Mouse (Mus musculus) ES-E14 (cell line): Measurements from ENCODE around the gene Olfr430. TPM values are rescaled to one million over a fixed set of nuclear protein-coding genes. Genes with fewer than 3 reads are reported as not detected.

Source experiments
- DNase-seq: peaks from one replicate; pipeline ENCODE4 v3.0.0-alpha.2; 2013; ENCODE audit warnings: low read depth, low spot score
- H3K27ac ChIP-seq: 2 replicates; pipeline ENCODE4 v1.5.1; 2012; ENCODE audit warnings: low read depth, mild to moderate bottlenecking, low read length, moderate library complexity, mixed read lengths; ENCODE audit not compliant: poor library complexity, insufficient read depth, severe bottlenecking
- H3K36me3 ChIP-seq: 2 replicates; pipeline ENCODE4 v1.6.1; 2012; ENCODE audit warnings: mild to moderate bottlenecking, low read length, moderate library complexity, mixed read lengths; ENCODE audit not compliant: control insufficient read depth, poor library complexity, insufficient read depth, severe bottlenecking
- H3K4me1 ChIP-seq, 2 experiments: fragments of 150-350 bp in 1 of 2; sonication (generic) in 1 of 2; 2 replicates each; pipeline ENCODE4 v1.6.1; 2012; ENCODE audit warnings: low read length in 2 of 2, mild to moderate bottlenecking in 1 of 2, mixed read lengths in 1 of 2; ENCODE audit not compliant: control insufficient read depth in 2 of 2, insufficient read depth in 2 of 2, poor library complexity in 1 of 2
- H3K4me3 ChIP-seq, 2 experiments: fragments of 150-350 bp in 1 of 2; sonication (generic) in 1 of 2; 2 replicates each; pipeline ENCODE4 v1.5.1; 2012; ENCODE audit warnings: low read length in 2 of 2, low read depth in 1 of 2, mild to moderate bottlenecking in 1 of 2, mixed read lengths in 1 of 2; ENCODE audit not compliant: insufficient read depth in 1 of 2, poor library complexity in 1 of 2, severe bottlenecking in 1 of 2
- H3K9ac ChIP-seq: 2 replicates; pipeline ENCODE4 v1.6.1; 2012; ENCODE audit warnings: low read depth, mild to moderate bottlenecking, low read length, mixed read lengths; ENCODE audit not compliant: poor library complexity, insufficient read depth, severe bottlenecking
- H3K9me3 ChIP-seq: fragments of 150-350 bp; sonication (generic); 2 replicates; pipeline ENCODE4 v1.6.1; 2012; ENCODE audit warnings: low read depth, mild to moderate bottlenecking, low read length; ENCODE audit not compliant: control insufficient read depth, insufficient read depth
- CHD2 ChIP-seq: IDR thresholded peaks from 2 replicates; pipeline ENCODE4 v1.6.1; 2014; ENCODE audit warnings: mild to moderate bottlenecking, low read depth, low read length, inconsistent platforms
- HCFC1 ChIP-seq: IDR thresholded peaks from 2 replicates; pipeline ENCODE4 v1.6.1; 2012; ENCODE audit warnings: low read length, inconsistent platforms, borderline replicate concordance; ENCODE audit not compliant: insufficient read depth
- MAFK ChIP-seq: IDR thresholded peaks from 2 replicates; pipeline ENCODE4 v1.6.1; 2014; ENCODE audit warnings: mild to moderate bottlenecking, low read depth, low read length, inconsistent platforms; ENCODE audit not compliant: insufficient read depth
- ZC3H11A ChIP-seq: IDR thresholded peaks from 2 replicates; pipeline ENCODE4 v1.6.1; 2012; ENCODE audit warnings: low read depth, mild to moderate bottlenecking, inconsistent platforms, low read length, borderline replicate concordance
- ZNF384 ChIP-seq: IDR thresholded peaks from 2 replicates; pipeline ENCODE4 v1.6.1; 2012; ENCODE audit warnings: low read depth, low read length, inconsistent platforms
- in situ Hi-C, 2 experiments: fragments of 600-800 bp; cut with MboI; formaldehyde crosslinking; loops; one replicate each; pipeline ENCODE4 v1.15.1; 2025; ENCODE audit warnings: low sequenced_read_pairs in 2 of 2, inconsistent platforms in 1 of 2; ENCODE audit not compliant: unreplicated experiment in 2 of 2
- total RNA-seq: library from RNA; depleted of rRNA; stranded (reverse); fragments of 300-350 nt; gene quantifications from 2 replicates; pipeline ENCODE4 v1.2.3, GENCODE M21; 2012

The Olfr430 gene
- total RNA-seq, 1 experiment = not detected

DNA sequence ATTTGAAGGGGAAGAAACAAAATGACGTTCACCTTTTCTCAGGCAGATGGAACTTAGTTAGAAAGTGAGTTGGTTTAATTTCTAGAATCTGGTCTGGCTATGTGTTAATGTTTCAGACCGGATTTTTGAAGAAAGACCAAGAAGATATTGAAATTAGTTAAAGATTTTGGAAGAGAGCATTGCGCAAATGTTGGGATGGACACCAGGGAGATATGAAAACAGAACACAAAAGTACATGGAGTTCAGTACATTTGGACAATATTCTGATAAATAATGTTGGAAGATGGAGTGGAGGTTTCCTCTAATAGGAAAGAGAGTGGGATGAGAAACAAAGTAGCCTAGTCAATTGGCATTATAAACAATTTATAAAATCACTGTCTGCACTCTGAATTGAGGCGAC is 14.9 kb upstream of the Olfr430 start:
- Histone ChIP-seq H3K4me1 (no peaks in the 10 kb centered on the region; a peak in 1 of 4 replicates), H3K27ac (no peak overlapping the region), H3K9me3 (no peaks in the 10 kb centered on the region), H3K4me3 (no peak overlapping the region), H3K9ac (no peak overlapping the region), H3K36me3 (no peaks in the 10 kb centered on the region)
- no peak for TF ChIP-seq ZNF384
- no peak for TF ChIP-seq HCFC1
- DNase-seq = no peak
- in situ Hi-C loops = no loop called here

DNA sequence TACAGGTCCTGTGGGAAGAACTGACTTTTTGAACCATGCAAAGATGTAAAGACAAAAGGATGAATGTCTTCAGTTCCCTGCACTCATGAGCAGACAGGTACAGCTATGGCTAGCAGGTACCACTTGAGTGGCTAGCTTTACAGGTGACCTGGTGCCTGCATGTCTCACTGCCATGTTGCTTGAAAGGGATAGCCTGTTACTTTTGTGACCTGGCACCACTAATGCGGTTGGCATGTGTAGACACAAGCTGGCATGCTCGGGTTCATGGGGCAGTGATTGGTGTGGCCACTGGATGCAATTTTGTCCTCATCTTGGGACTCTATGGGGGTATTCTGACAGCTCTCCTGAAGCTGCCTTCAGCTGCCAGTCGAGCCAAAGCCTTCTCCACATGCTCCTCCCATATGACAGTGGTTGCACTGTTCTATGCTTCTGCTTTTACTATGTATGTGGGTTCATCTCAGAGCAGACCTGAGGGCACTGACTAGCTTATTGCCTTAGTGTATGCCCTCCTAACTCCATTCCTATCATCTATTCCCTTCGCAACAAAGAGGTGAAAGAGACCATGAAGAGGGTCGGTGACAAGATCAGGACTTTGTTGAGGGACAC is 14.4 kb upstream of the Olfr430 start:
- H3K4me1 ChIP-seq = no peaks in the 10 kb centered on the region; a peak in 1 of 4 replicates
- no peak overlapping the region for H3K27ac ChIP-seq
- no peak for TF ChIP-seq ZC3H11A
- no peak for TF ChIP-seq CHD2
- no peak for TF ChIP-seq MAFK
- no peak for TF ChIP-seq HCFC1
- TF ChIP-seq ZNF384 = no peak
- H3K36me3 ChIP-seq = no peaks in the 10 kb centered on the region
- in situ Hi-C loops = no loop called here
- H3K9me3 ChIP-seq = no peaks in the 10 kb centered on the region
- no peak overlapping the region for H3K4me3 ChIP-seq
- DNase-seq = no peak
- H3K9ac ChIP-seq = no peak overlapping the region

DNA sequence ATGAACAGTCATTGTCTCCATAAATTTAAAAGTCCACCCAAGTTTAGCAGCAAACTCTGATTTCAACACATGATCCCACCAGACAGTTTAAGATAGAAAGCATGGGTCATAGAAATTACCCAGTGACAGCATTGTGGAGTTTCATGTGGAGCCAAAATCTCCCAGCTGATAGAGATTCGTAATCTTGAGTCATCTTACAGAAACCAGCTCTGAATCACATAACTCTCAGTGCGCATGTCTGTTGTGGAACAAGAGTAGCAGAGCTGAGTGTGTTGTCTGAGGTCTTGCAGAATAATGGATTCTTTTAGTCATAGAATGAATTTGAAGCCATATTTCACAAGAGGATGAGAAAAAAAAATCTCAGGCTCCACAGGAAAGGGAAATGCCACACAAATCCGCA is 13.4 kb upstream of the Olfr430 start:
- no peak overlapping the region for H3K4me3 ChIP-seq
- no peak for TF ChIP-seq ZC3H11A
- no peak for TF ChIP-seq HCFC1
- no peak overlapping the region for H3K9ac ChIP-seq
- H3K9me3 ChIP-seq = no peaks in the 10 kb centered on the region
- no peak for DNase-seq
- H3K36me3 ChIP-seq = no peaks in the 10 kb centered on the region
- in situ Hi-C loops = no loop called here
- no peak overlapping the region for H3K27ac ChIP-seq
- no peaks in the 10 kb centered on the region; a peak in 1 of 4 replicates for H3K4me1 ChIP-seq

DNA sequence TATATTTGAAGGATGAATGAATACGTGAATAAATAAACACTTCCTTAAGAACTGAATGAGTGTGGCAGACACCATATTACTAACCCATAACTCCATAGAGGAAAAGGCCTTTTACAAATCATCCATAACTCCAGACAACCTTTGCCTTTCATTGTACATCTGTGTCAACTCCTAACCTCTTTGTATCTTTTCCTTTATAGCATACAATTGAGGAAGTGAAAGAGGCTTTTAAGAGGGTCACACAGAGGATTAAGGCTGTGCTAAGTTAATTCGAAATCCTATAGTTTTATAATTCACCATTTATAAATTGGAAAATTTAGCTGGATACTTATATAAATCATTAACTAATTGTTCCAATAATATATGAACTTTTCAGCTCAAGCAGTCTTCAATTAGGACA is 11.2 kb upstream of the Olfr430 start:
- in situ Hi-C loops = no loop called here
- Histone ChIP-seq H3K9me3 (no peaks in the 10 kb centered on the region), H3K36me3 (no peaks in the 10 kb centered on the region), H3K4me3 (no peak overlapping the region), H3K9ac (no peak overlapping the region), H3K27ac (no peak overlapping the region), H3K4me1 (no peaks in the 10 kb centered on the region; a peak in 1 of 4 replicates)
- TF ChIP-seq ZNF384 (no peak), CHD2 (no peak), ZC3H11A (no peak)
- no peak for DNase-seq

DNA sequence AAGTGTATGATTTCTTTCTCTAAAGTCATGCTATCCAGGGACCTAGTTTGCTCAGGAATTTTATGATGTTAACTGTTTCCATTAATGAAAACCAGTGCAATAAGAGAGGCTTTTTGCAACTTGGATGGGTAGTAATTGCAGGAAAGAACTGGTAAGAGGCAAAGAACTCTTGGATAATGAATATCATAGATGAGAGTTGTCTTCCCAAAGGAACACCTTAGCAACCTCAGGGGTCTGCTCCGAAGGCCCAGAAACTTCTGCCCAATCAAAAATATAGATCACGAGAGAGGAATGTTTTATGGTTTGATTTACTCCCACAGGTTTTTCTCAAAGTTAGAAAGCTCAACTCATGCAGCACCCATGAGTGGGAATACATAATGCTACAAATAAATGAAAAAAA is 17.6 kb downstream of the Olfr430 start, which contains the start of gene Olfr429:
Gene Olfr429 (plus strand): TSS at position 301 of the 400 bp plus-strand sequence.
- in situ Hi-C loops = no loop called here
- Histone ChIP-seq H3K4me3 (no peak within 1 kb of the TSS), H3K9me3 (no peaks in the 10 kb centered on the region), H3K36me3 (no peaks in the 10 kb centered on the region), H3K27ac (no peak within 1 kb of the TSS), H3K4me1 (no peaks in the 10 kb centered on the region), H3K9ac (no peak within 1 kb of the TSS)
- TF ChIP-seq MAFK (no peak), HCFC1 (no peak), ZC3H11A (no peak), CHD2 (no peak), ZNF384 (no peak)
- DNase-seq = no peak
